Mouse (Mus musculus): ENCODE results near the gene Cort.
"Not testable (repeated sequence)": the region's sequence is repeated elsewhere in the genome, so short reads cannot be mapped to it uniquely, and the experiment has no call there.

Gene Cort

GRCm38 (mm10) chr4:149126663-149127062, at the start of gene Cort:
Cort (minus strand) TSS chr4:149126763.
- no peak for DNase-seq

GRCm38 (mm10) chr4:149173661-149174060, 47.1 kb upstream of the Cort start:
- no peak for DNase-seq

- peak; percentile 40 for DNase-seq
Observed at GRCm38 (mm10) chr4:149172666-149173065, 46.1 kb upstream of the Cort start.

GRCm38 (mm10) chr4:149172083-149172482, 45.5 kb upstream of the Cort start:
- DNase-seq: no peak

- no peak for DNase-seq
Observed at GRCm38 (mm10) chr4:149171581-149171981, 45.0 kb upstream of the Cort start.

- DNase-seq: peak; percentile 37
Observed at GRCm38 (mm10) chr4:149170394-149170931, 43.9 kb upstream of the Cort start.

- not testable (repeated sequence) for DNase-seq
Observed at GRCm38 (mm10) chr4:149169926-149170325, 43.4 kb upstream of the Cort start.

GRCm38 (mm10) chr4:149168016-149168415, 41.5 kb upstream of the Cort start:
- DNase-seq: no peak

GRCm38 (mm10) chr4:149166957-149167611, 40.5 kb upstream of the Cort start:
- peak; percentile 57 for DNase-seq

- peak; percentile 98 for DNase-seq
Observed at GRCm38 (mm10) chr4:149166215-149166946, 39.8 kb upstream of the Cort start, which contains the start of gene Pgd. Pgd (minus strand) TSS chr4:149166771.

GRCm38 (mm10) chr4:149164150-149164549, 37.6 kb upstream of the Cort start:
- no peak for DNase-seq

- no peak for DNase-seq
Observed at GRCm38 (mm10) chr4:149163196-149163595, 36.6 kb upstream of the Cort start.

- DNase-seq: no peak
Observed at GRCm38 (mm10) chr4:149161166-149161565, 34.6 kb upstream of the Cort start.

GRCm38 (mm10) chr4:149159891-149160290, 33.3 kb upstream of the Cort start:
- no peak for DNase-seq

GRCm38 (mm10) chr4:149159203-149159602, 32.6 kb upstream of the Cort start:
- DNase-seq: no peak

GRCm38 (mm10) chr4:149157415-149157973, 30.9 kb upstream of the Cort start:
- no peak for DNase-seq

- no peak for DNase-seq
Observed at GRCm38 (mm10) chr4:149155711-149156110, 29.1 kb upstream of the Cort start.

- DNase-seq: no peak
Observed at GRCm38 (mm10) chr4:149154859-149155258, 28.3 kb upstream of the Cort start.

- DNase-seq: no peak
Observed at GRCm38 (mm10) chr4:149150721-149151120, 24.2 kb upstream of the Cort start.

GRCm38 (mm10) chr4:149150256-149150655, 23.7 kb upstream of the Cort start:
- no peak for DNase-seq

- DNase-seq: peak; percentile 65
Observed at GRCm38 (mm10) chr4:149149611-149150010, 23.0 kb upstream of the Cort start.

- DNase-seq: no peak
Observed at GRCm38 (mm10) chr4:149149196-149149595, 22.6 kb upstream of the Cort start.

- no peak for DNase-seq
Observed at GRCm38 (mm10) chr4:149148084-149148483, 21.5 kb upstream of the Cort start.

GRCm38 (mm10) chr4:149147528-149147927, 21.0 kb upstream of the Cort start:
- DNase-seq: no peak

Data from kidney, postnatal 10 days (tissue).